Mouse (Mus musculus): Measurements from ENCODE around the gene Olfr283. TPM values are rescaled to one million over a fixed set of nuclear protein-coding genes. Genes with fewer than 3 reads are reported as not detected.

Olfr283 gene
- not detected in 2 replicates for polyA plus RNA-seq (2021; fragmentation: Nextera tagmentation)
- long read RNA-seq, experiment 1, result 0 reads
- long read RNA-seq, experiment 2, result 0 reads

DNA sequence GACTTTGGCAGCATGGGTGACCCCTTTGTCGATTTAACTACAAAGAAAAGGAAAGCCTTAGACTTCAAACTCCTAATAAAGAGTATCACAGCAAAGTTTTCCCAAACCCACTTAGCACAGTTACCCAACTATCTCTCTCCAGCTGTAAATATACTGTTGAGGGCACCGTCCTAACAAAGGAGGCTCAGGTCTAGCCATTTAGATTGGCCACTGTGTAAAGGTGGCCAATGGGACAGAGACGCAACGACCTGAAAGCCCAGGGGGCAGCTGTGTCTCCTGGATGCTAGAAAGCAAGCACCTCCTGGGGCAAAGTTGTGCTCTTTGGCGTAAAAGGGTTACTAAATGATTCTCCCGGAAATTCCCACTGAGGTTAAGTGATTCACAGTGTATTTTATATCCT lies at the start of gene Olfr283:
Gene Olfr283 (minus strand): TSS at position 101 of the 400 bp plus-strand sequence.

DNA sequence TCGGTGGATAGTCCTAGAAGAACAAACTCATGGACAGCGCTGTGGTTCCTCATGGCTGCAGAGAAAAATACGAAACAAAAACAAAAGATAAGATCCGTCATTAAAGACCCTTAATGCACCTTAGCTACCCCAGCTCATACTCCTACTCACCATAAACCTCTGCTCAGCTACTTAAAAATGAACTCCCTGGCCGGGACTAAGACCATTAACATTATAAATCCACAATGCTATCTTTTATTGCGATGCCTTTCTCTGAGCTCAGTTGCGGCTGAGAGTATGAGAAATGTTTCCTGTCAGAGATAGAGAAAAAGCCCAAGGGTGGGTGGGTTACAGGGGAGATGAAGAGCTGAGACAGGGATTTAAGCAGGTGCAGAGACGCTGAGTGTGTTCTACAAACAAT lies 39.9 kb downstream of the Olfr283 start, which contains the start of gene Olfr284:
Gene Olfr284 (minus strand): TSS at position 101 of the 400 bp plus-strand sequence.

Other genes starting within 250 kb of the Olfr283 start
- 90.2 and 96.8 TPM in 2 replicates for gene Asb8, start 215.3 kb downstream of the Olfr283 start, polyA plus RNA-seq (2021; fragmentation: Nextera tagmentation)
- gene Ccdc184, start 213.8 kb downstream of the Olfr283 start, polyA plus RNA-seq (2021; fragmentation: Nextera tagmentation), result 5.5 and 7.1 TPM in 2 replicates
- gene Olfr288, start 185.4 kb downstream of the Olfr283 start, polyA plus RNA-seq (2021; fragmentation: Nextera tagmentation), result not detected in 2 replicates
- 0.21 and 0.29 TPM in 2 replicates for gene Gm44579, start 160.0 kb downstream of the Olfr283 start, polyA plus RNA-seq (2021; fragmentation: Nextera tagmentation)
- gene Olfr287, start 159.9 kb downstream of the Olfr283 start, polyA plus RNA-seq (2021; fragmentation: Nextera tagmentation), result 5.0 TPM in 2 replicates
- not detected in 2 replicates for gene Olfr286, start 146.5 kb downstream of the Olfr283 start, polyA plus RNA-seq (2021; fragmentation: Nextera tagmentation)
- gene H1fnt, start 123.7 kb downstream of the Olfr283 start, polyA plus RNA-seq (2021; fragmentation: Nextera tagmentation), result not detected in 2 replicates
- 2.2 and 2.5 TPM in 2 replicates for gene Zfp641, start 84.8 kb downstream of the Olfr283 start, polyA plus RNA-seq (2021; fragmentation: Nextera tagmentation)
- gene Olfr285, start 63.6 kb downstream of the Olfr283 start, polyA plus RNA-seq (2021; fragmentation: Nextera tagmentation), result not detected in 2 replicates
- gene Olfr284, start 40.0 kb downstream of the Olfr283 start, polyA plus RNA-seq (2021; fragmentation: Nextera tagmentation), result not detected in 2 replicates
- gene Olfr282, start 50.3 kb upstream of the Olfr283 start, polyA plus RNA-seq (2021; fragmentation: Nextera tagmentation), result not detected in 2 replicates
- gene Olfr281, start 71.6 kb upstream of the Olfr283 start, polyA plus RNA-seq (2021; fragmentation: Nextera tagmentation), result not detected in 2 replicates
- not detected in 2 replicates for gene OR5BS1P, start 89.0 kb upstream of the Olfr283 start, polyA plus RNA-seq (2021; fragmentation: Nextera tagmentation)
- gene Lalba, start 101.8 kb upstream of the Olfr283 start, polyA plus RNA-seq (2021; fragmentation: Nextera tagmentation), result not detected in 2 replicates
- gene Olfr279, start 111.5 kb upstream of the Olfr283 start, polyA plus RNA-seq (2021; fragmentation: Nextera tagmentation), result not detected in 2 replicates
- 40.8 and 44.3 TPM in 2 replicates for gene Kansl2, start 153.3 kb upstream of the Olfr283 start, polyA plus RNA-seq (2021; fragmentation: Nextera tagmentation)
- gene Ccnt1, start 190.0 kb upstream of the Olfr283 start, polyA plus RNA-seq (2021; fragmentation: Nextera tagmentation), result 21.9 and 24.8 TPM in 2 replicates
- gene 4930415O20Rik, start 190.1 kb upstream of the Olfr283 start, polyA plus RNA-seq (2021; fragmentation: Nextera tagmentation), result 0.30 TPM in 1 of 2 replicates, not detected in the other
- 3.9 and 4.7 TPM in 2 replicates for gene Adcy6, start 229.1 kb upstream of the Olfr283 start, polyA plus RNA-seq (2021; fragmentation: Nextera tagmentation)
- 44.4 and 44.8 TPM in 2 replicates for gene Cacnb3, start 249.9 kb upstream of the Olfr283 start, polyA plus RNA-seq (2021; fragmentation: Nextera tagmentation)

Measured in layer of hippocampus, adult 6 months (tissue).